Mouse (Mus musculus) v-Abl transformed pro-B cells (cell line): Measurements from ENCODE around the gene Slc35f1.
"Not testable (repeated sequence)": the region's sequence is repeated elsewhere in the genome, so short reads cannot be mapped to it uniquely, and the experiment has no call there.

Source experiments
- in situ Hi-C, 2 experiments: fragments of 400-800 bp; cut with MboI; formaldehyde crosslinking; loops; one replicate each; pipeline ENCODE4 v1.15.1; 2025; ENCODE audit not compliant: unreplicated experiment in 2 of 2

The Slc35f1 gene

DNA sequence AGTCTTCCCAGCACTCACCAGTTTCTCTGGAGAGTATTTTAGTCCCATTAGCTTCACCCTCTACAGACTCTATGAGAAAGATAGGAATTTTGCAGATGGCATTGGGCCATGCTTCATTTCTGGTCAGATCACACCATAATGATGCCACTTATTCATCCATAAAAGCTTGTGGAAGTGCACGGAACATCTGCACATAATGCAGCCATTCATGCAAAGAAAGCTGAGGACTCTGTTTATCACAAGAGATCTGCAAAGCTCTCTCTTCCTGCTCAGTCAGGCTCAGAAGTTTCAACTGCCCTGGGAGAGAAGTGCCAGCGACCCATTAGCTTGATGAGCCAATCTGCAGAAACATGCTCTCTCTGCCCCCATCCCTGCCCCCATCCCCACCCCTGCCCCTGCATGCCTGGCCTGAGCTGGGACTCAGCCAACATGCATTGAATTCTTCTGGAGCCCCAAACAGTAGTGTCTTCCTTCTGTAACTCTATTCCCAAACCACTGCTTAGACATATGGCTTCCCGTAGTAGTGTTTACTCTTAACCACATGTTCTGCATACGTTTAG, 89.7 kb downstream of the Slc35f1 start:
- in situ Hi-C loops: no loop called here

DNA sequence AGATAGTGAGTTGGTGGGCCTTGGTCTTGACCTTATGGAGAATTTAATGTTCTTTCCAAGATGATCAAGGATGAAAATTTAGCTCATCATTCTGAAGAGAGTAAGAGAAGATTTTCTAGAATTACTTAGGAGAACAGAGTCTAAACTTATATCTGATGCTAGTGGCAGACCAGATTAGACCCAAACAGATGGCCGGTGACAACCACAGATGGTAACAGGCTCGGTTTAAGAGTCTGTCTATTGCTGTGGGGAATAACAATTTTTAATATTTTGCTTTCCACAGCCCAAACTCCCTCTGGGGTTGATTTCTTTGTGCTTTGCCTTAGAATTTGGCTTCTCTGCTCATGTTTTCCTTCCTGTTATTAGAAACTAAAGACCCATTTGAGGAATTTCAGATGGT, 96.7 kb downstream of the Slc35f1 start:
- in situ Hi-C loops: no loop called here

DNA sequence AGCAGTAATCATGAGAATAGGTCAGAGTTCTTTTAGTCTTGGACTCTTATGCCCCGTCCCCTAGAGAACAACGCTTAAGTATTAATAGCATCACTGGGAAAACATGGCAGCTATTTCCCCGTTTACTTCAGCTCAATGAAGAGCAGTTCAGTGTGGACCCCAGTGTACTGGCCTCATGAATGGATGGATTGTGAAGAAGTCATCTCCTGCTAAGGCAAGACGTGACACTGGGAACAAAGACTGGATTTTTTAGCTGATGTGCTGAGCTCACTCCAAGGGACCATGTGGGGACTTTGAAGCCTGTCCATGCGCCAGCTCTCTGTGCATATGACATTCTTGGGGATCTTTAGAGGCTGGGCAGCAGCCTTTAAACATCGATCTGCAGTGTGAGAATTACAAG, 101.2 kb downstream of the Slc35f1 start:
- in situ Hi-C loops: no loop called here

DNA sequence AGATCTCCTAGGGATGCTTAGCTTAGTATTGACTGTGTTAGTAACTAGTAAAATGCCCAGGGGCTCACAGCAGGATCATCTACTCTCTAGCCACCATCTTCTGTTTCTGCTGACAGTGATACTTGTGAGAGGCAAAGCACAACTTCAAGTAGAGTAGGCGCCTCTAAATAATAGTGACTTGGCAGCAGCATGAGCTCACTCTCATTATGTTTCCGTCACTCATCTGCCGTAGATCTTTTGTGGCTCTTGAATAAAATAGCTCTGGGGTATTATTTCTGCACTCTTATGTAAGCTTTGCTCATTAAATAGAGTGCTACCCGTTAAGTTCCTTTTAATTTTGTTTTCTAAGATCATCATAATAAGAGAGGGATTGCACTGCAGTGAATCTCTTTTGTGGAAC, 107.1 kb downstream of the Slc35f1 start:
- in situ Hi-C loops: no loop called here

DNA sequence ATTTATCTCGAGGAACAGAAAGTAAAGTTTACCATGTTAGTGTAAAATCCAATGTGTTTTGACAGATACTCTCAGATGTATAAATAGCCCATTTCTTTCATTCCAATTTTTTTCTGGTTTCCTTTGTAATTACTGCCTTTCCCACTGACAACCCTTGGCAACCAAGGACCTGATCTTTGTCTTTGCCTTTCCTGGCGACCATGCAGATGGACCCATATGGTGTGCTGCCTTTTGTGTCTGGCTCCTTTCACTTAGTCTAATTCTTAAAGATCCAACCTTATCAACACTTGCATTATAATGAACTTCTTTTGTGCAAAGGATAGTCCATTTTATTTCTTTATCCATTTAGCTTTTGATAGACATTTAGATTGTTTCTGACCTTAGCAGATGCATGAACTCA, 117.5 kb downstream of the Slc35f1 start:
- in situ Hi-C loops: no loop called here

DNA sequence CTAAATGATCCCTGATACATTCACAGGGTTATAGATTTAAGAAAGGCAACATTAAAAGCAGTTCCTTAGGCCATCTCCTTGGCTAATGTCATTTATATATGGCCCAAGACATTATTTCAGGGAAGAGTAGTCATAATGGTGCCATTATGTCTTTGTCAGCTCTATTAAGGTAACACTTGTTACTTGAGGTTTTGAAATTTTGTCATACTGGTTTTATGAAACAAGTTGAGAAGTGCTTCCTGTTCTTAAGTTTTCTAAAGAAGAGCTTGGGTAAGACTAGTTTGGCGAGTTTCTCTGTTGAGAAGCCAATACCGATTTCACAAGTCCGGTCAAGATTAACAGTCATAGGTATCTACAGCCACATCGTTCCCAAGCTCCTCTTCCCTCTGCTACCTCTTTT, 122.5 kb downstream of the Slc35f1 start:
- in situ Hi-C loops: no loop called here

GRCm38 (mm10) chr10:52814358-52814757, 124.0 kb downstream of the Slc35f1 start:
- in situ Hi-C loops: no loop called here

DNA sequence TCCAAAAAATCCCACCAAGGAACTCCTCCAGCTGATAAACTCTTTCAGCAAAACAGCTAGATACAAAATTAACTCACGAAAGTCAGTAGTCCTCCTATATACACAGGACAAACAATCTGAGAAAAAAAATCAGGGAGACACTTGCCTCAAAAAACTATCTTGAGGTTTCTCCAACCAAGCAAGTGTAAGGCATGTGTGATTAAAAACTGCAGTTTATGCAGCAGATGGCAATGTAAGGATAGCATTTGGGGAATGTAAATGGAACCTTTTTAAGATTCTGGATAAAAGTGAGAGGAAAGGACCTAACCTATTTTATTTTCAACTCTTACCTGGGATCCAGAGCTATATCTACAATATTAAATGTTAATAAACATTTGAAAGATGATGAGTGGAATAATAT, 129.3 kb downstream of the Slc35f1 start:
- in situ Hi-C loops: no loop called here

- in situ Hi-C loops: no loop called here
Measured at GRCm38 (mm10) chr10:52822909-52823308, 132.6 kb downstream of the Slc35f1 start.

DNA sequence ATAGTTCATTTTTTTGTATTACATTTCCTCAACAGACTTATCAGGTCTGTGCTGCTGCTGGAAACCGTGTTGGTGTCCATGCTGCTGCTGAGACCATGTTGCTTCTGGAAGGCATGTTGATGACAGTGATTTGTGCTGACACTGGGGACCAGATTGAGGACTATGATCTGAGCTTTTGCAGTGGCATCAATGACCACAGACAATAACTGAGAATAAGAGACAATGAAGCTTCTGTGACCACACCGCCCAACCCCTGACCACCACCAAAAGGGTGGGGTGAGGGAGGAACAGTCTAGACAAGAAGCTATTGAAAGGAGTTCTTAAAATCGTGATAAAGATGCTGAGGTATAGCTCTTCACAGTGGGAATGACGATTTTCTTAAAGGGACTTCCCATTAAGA, 135.4 kb downstream of the Slc35f1 start:
- in situ Hi-C loops: no loop called here

- in situ Hi-C loops: no loop called here
Measured at GRCm38 (mm10) chr10:52840819-52841218, 150.5 kb downstream of the Slc35f1 start.

GRCm38 (mm10) chr10:52851994-52852393, 161.7 kb downstream of the Slc35f1 start:
- in situ Hi-C loops: no loop called here

- in situ Hi-C loops: no loop called here
Measured at GRCm38 (mm10) chr10:52860851-52861250, 170.5 kb downstream of the Slc35f1 start.

GRCm38 (mm10) chr10:52864936-52865335, 174.6 kb downstream of the Slc35f1 start:
- in situ Hi-C loops: no loop called here

DNA sequence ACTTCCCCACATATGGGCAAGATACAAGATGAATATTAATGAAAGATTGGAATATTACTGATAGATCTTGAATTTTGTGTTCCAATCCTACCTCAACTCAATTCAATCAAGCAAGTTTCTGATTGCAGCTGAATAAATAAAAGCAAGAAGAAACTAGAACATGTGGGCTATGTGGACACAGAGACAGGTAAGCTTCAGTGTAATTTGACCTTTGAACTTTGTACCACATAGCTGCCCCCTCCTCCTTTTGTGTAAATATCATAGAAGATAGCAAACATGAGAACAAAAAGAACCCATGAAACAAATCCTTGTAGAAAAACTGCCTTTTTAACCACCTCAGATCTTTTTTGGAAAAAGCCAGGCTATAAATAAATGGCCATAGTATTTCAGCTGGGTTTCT, 180.8 kb downstream of the Slc35f1 start:
- in situ Hi-C loops: no loop called here

DNA sequence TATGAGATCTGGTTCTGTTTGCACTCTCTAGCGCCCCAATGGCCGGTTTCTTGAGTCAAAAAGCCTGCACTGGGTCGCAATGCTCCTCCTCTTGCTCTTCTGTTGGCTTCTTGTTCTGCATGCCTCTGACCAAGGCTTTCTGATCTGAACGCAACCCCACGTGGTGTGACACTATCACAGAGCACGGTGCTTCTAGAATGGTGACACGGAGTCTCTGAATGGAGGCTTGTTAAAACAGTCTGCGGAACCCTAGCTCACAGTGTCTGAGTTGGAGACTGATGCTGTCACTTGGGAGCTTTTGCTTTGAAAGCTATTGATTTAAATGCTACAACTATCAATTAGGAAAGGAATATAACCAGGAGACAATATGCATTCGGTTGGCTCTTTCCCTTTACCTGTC, 183.8 kb downstream of the Slc35f1 start:
- in situ Hi-C loops: no loop called here

DNA sequence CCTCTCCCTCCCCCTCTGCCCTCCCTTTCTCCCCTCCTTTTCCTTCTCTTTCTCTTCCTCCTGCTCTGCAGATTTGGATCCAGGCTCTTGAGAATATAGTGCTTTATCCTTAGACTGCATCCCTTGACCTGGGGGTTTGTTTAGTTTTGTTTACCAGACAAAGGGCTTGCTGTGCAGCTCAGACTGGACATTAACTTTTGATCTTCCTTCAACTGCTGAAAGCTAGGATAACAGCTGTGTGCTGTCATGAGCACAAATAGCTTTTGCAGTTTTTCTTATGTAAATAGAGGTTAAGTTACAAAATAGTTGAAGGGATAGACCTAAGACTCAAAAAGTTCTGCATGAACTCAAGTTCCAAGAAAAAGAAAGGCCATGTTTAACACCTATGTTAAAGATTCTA, 184.4 kb downstream of the Slc35f1 start:
- in situ Hi-C loops: no loop called here

DNA sequence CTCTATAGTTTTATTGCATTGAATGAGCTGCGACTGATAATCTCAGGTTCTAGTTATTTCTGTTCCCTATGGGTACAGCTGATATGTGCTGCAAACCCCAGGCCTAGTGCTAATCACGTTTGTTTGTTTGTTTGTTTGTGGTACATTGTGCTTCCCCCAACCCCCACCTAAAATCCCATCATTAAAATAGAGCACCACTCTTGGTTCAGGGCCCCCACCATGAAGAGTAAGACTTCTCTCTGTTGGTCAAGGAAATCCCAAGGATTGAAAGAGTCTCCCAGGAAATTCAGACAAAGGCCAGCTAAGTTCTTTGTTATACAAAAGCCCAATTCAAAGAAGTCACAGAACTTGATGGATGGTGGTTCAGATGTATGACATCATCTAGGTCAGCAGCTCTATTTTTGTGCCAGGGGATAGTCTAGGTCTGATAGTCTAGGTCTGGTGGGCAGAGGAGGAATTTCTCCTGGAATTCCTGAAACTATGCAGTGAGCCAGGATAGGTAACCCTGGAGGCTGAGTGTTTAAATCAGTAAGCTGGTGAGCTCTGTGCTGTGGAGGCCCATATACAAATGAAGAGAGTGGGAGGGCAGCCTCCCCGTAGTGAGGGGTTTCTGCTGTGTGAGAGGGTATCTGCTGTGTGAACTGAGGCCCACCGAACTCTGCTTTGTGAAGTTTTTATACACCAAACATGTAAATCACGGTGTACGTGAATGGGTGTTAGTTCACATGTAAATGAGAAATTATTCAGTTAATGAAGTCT, 187.1 kb downstream of the Slc35f1 start:
- in situ Hi-C loops: no loop called here

GRCm38 (mm10) chr10:52878093-52878801, 187.9 kb downstream of the Slc35f1 start:
- in situ Hi-C loops: no loop called here

DNA sequence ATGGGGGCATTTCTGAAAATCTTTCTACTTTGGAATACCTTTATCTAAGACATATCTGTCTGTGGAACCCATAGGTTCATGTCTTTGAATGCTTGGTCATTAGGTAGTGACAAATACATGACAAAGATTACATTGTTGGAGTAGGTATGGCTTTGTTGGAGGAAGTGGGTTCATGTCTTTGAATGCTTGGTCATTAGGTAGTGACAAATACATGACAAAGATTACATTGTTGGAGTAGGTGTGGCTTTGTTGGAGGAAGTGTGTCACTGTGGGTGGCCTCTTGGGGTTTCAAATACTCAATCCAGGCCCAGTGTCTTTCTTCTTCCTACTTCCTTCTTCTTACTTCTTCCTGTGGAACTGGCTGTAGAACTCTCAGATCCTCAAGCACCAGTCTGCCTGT, 206.4 kb downstream of the Slc35f1 start:
- in situ Hi-C loops: not testable (repeated sequence)

DNA sequence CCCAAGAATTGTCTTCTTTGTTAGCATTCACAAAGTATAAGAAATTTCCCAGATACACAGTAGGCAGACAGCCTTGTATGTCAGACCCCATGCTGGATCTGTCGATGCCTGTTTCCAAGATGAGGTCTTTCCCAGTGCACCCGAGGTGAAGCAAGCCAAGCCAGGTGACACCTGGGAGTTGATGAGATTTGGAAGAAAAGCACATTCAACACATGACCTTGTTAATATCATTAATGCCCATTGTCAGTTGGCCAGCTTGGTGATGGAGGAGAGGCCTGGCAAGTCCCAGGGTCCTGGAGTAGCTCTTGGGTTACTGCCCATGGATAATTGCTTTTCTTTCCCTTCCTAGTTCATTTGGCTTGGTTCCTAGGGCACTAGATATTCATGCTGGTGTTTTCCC, 214.6 kb downstream of the Slc35f1 start:
- in situ Hi-C loops: no loop called here

- in situ Hi-C loops: no loop called here
Measured at GRCm38 (mm10) chr10:52911762-52912161, 221.4 kb downstream of the Slc35f1 start.
